Comparison of ENCODE assay signal across 19 mouse cellular contexts in the genomic region with DNA sequence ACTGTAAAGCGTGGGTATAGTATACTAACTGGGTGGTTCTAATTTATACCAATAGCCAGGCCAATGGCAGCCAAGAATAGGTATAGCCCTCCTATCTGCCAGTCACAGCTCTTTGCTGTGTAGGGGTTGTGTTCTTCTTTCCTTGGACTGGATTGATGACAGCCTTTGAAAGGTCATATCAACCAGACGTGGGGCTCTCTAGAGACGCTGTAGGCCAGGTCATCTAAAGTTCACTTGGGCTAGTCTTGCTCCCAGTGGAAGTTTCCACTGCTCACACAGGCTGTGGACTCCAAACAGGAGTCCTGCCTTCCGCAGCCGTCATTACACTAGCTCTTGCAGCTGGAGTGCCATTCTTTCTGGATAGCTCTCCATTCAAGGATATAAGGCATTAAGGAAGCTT.
DNase-seq lines count a peak whose midpoint lies in the region; ATAC-seq and TF ChIP-seq lines count a peak whose summit lies in the region.
"Had no signal": no experiment of that assay in that cellular context is flagged by ENCODE, and none has a peak within 500 bp of the region (broad histone marks: within the 10 kb centered on the region; RNA-seq: fewer than 3 reads in every experiment).

No protein-coding gene starts in this region.

- no peak overlapping the region for H3K27ac ChIP-seq in kidney, adult 2 months (ENCODE audit: insufficient read depth, low read depth, low read length)
- peak overlapping the region; percentile 53; the same call in 1 of the 2 replicates for H3K27ac ChIP-seq in bone marrow macrophage, adult 2 months (ENCODE audit: insufficient read depth, low read depth, low read length)
- peak overlapping the region; percentile 28 for H3K27ac ChIP-seq in heart, embryonic 13.5 days (replicated peaks)
- no peak overlapping the region for H3K27ac ChIP-seq in cerebellum, adult 2 months (ENCODE audit: insufficient read depth, low read length)
- H3K27ac ChIP-seq: forebrain, embryonic 13.5 days; hindbrain, embryonic 14.5 days; liver, embryonic 13.5 days; midbrain, embryonic 15.5 days had no signal

- no peaks in the 10 kb centered on the region for H3K27me3 ChIP-seq in kidney, adult 2 months (replicated peaks; ENCODE audit: control insufficient read depth, insufficient read depth, low read length)
- H3K27me3 ChIP-seq in heart, embryonic 13.5 days (replicated peaks), result no peaks in the 10 kb centered on the region
- no peaks in the 10 kb centered on the region for H3K27me3 ChIP-seq in cerebellum, adult 2 months (ENCODE audit: control insufficient read depth, insufficient read depth, low read length)
- H3K27me3 ChIP-seq: CH12.LX; forebrain, embryonic 13.5 days; liver, embryonic 13.5 days; midbrain, embryonic 15.5 days had no signal

- H3K4me1 ChIP-seq in kidney, adult 2 months (ENCODE audit: control insufficient read depth, insufficient read depth, low read length), result no peaks in the 10 kb centered on the region
- H3K4me1 ChIP-seq in bone marrow macrophage, adult 2 months (ENCODE audit: control insufficient read depth, insufficient read depth, low read length), result peaks cover 16% of the 10 kb centered on the region
- H3K4me1 ChIP-seq in heart, embryonic 13.5 days, result peaks cover 22% of the 10 kb centered on the region
- H3K4me1 ChIP-seq in cerebellum, adult 2 months (ENCODE audit: control insufficient read depth, insufficient read depth, low read length), result no peaks in the 10 kb centered on the region
- H3K4me1 ChIP-seq: forebrain, embryonic 13.5 days; liver, embryonic 13.5 days; midbrain, embryonic 15.5 days had no signal

- peak; percentile 24 for DNase-seq in kidney, adult 2 months
- no peak for DNase-seq in kidney, adult 11 months
- DNase-seq in embryo, embryonic 10 days (ENCODE audit: low spot score), result peak; percentile 47
- DNase-seq in natural killer cell, adult 2 months (ENCODE audit: low spot score in 2 of 2), result no peak
- DNase-seq in cerebellum, adult 2 months, result no peak
- DNase-seq in cerebellum, adult 8-10 months, result no peak
- DNase-seq: cerebellum, adult 11-12 months; gastrocnemius, postnatal 14 days; left cerebral cortex, postnatal 4 days; liver, embryonic 13.5 days; right cerebral cortex, postnatal 25 days; thymus, postnatal 4 days had no signal

- H3K9me3 ChIP-seq in heart, embryonic 13.5 days, result no peaks in the 10 kb centered on the region
- H3K9me3 ChIP-seq: forebrain, embryonic 13.5 days; liver, embryonic 13.5 days; midbrain, embryonic 15.5 days had no signal

- H3K4me3 ChIP-seq in kidney, adult 2 months (ENCODE audit: insufficient read depth, low read depth, low read length), result no peak overlapping the region
- H3K4me3 ChIP-seq in bone marrow macrophage, adult 2 months (ENCODE audit: insufficient read depth, low read length), result no peak overlapping the region
- H3K4me3 ChIP-seq in heart, embryonic 13.5 days, result no peak overlapping the region
- H3K4me3 ChIP-seq in cerebellum, adult 2 months (replicated peaks; ENCODE audit: insufficient read depth, low read depth, low read length), result no peak overlapping the region
- H3K4me3 ChIP-seq: forebrain, embryonic 13.5 days; liver, embryonic 13.5 days; midbrain, embryonic 15.5 days had no signal

- no peak overlapping the region for H3K9ac ChIP-seq in heart, embryonic 13.5 days
- H3K9ac ChIP-seq: forebrain, embryonic 13.5 days; hindbrain, embryonic 14.5 days; liver, embryonic 13.5 days; midbrain, embryonic 15.5 days had no signal

- ATAC-seq in heart, embryonic 13.5 days (ENCODE audit: extremely low read depth, insufficient number of reproducible peaks, low FRiP score, low TSS enrichment), result peak; percentile 74
- ATAC-seq: forebrain, embryonic 13.5 days; intestine, postnatal 0 days; midbrain, embryonic 15.5 days had no signal

- no peak for TF ChIP-seq CTCF in kidney, adult 2 months (conservative IDR thresholded peaks at IDR 0.05; ENCODE audit: insufficient read depth, insufficient read length, low read depth, low read length)
- TF ChIP-seq CTCF in bone marrow macrophage, adult 2 months (IDR thresholded peaks at IDR 0.05; ENCODE audit: low read depth, low read length), result no peak
- no peak for TF ChIP-seq CTCF in cerebellum, adult 2 months (IDR thresholded peaks at IDR 0.05; ENCODE audit: borderline replicate concordance, insufficient read depth, low read depth, low read length)

- H3K4me2 ChIP-seq in heart, embryonic 13.5 days, result no peak overlapping the region
- H3K4me2 ChIP-seq: forebrain, embryonic 13.5 days; hindbrain, embryonic 14.5 days; liver, embryonic 13.5 days; midbrain, embryonic 15.5 days had no signal

- 62% methylated on average over 5 of the region's 5 CpGs for WGBS in kidney, adult 2 months
- WGBS in heart, embryonic 13.5 days, result 17% methylated on average over 5 of the region's 5 CpGs
- WGBS in cerebellum, adult 2 months, result 94% methylated on average over 5 of the region's 5 CpGs

- H3K36me3 ChIP-seq in kidney, adult 2 months (ENCODE audit: control insufficient read depth, insufficient read depth, low read length), result no peaks in the 10 kb centered on the region
- no peaks in the 10 kb centered on the region for H3K36me3 ChIP-seq in heart, embryonic 13.5 days
- H3K36me3 ChIP-seq: liver, embryonic 13.5 days; midbrain, embryonic 15.5 days had no signal

- no peak for TF ChIP-seq POLR2A in kidney, adult 2 months (IDR thresholded peaks at IDR 0.05; ENCODE audit: low read depth, low read length)
- no peak for TF ChIP-seq POLR2A in bone marrow macrophage, adult 2 months (IDR thresholded peaks at IDR 0.05; ENCODE audit: borderline replicate concordance, low read depth, low read length)
- no peak for TF ChIP-seq POLR2A in cerebellum, adult 2 months (IDR thresholded peaks at IDR 0.05; ENCODE audit: borderline replicate concordance, insufficient read depth, low read length)

Comparison
In these comparisons a context has a peak if more than half of its experiments do, and no peak if none do; other contexts are left out.
1. DNase-seq: peak in kidney, adult 2 months (single experiment) and embryo, embryonic 10 days (single experiment); none in kidney, adult 11 months (single experiment), natural killer cell, adult 2 months (0 of 2), cerebellum, adult 2 months (0 of 2) and cerebellum, adult 8-10 months (single experiment).
2. H3K27ac ChIP-seq: peak in bone marrow macrophage, adult 2 months (single experiment) and heart, embryonic 13.5 days (single experiment); none in kidney, adult 2 months (single experiment) and cerebellum, adult 2 months (single experiment).